Mouse (Mus musculus): ENCODE measurements around the gene Taf1d. TPM values are rescaled to one million over a fixed set of nuclear protein-coding genes. Genes with fewer than 3 reads are reported as not detected.

Gene Taf1d
- total RNA-seq (2023), result 281 to 309 TPM (median 297 TPM) in 4 replicates

DNA sequence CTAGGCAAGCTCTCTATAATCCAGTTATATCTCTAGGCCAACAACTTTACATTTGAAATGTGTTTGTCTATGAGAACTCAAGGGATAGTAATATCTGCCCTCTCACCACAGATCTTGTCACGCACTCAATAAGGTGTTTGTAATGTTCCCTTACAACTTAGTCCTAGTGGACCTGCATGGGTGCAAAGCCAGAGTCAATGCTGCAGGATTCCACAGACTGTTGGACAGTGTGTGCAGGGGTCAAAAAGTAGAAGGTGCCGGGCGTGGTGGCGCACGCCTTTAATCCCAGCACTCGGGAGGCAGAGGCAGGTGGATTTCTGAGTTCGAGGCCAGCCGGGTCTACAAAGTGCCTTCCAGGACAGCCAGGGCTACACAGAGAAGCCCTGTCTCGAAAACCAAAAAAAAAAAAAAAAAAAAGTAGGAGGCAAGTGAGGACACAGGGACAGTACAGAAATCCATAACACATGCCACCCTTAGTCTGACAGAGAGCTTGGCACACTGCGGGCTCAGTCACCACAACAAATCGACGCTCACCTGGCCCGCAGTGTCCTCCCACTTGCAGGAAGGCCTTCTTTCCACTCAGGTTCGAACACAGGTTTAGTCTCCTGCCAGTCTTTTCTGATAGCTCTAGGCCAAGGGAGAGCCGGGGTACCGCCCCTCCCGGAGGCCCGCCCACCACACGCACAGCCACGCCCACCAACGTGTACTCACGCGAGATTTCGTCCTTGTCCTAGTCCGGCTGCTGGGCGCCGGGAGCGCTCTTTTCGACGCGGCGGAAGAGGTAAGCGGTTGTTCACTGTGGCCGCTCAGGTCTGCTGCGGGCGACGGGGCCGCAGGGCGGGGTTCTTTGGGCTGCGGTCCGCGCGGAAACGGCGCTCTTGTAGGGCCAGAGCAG lies at the start of gene Taf1d:
Taf1d (plus strand) TSS at position 712 of the 895 bp plus-strand sequence.

GRCm38 (mm10) chr9:15279649-15280490 lies 26.1 kb upstream of the Taf1d start, which contains the start of gene Med17:
TSS of gene Med17 (minus strand) at chr9:15279931.

DNA sequence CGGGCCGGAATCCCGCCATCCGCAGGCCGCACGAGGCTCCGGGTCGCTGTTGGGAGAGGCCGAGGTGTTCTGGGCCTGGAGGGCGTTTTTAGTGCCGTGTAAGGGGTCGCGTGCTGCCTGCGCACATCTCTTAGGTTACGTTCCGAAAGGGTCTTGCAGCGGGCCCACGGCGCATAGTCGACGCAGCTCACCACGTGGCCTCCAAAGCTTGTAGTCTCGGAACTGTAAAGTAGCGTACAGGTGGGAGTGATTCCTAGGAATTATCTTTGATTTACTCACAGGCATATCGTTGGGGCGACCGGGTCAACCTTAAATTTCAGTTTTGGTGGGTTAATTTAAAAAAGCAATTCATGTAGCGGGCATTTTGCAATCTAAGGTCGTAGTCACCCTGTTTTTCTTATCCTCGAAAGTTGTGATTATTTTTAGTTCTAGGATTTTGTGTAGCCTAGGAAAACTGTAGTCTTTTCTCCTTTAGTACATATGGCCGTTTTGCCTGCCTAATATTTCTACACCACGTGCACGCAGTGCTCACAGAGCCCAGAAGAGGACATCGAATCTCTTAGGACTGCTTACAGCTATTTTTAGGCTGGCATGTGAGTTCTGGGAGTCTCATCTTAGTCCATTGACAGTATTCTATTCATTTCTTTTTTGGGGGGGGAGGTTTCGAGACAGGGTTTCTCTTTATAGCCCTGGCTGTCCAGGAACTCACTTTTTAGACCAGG lies 545 bp downstream of the Taf1d start, which contains the start of gene 4931406C07Rik:
4931406C07Rik (minus strand) TSS at position 51 of the 722 bp plus-strand sequence.

GRCm38 (mm10) chr9:15357484-15358275 lies 51.7 kb downstream of the Taf1d start, which contains the start of gene Cep295:
TSS of gene Cep295 (minus strand) at chr9:15357788.

Other genes with a start within 250 kb of the Taf1d start
- not detected in 4 replicates for gene Hephl1, start 194.1 kb upstream of the Taf1d start, total RNA-seq (2023)
- not detected in 4 replicates for gene Vstm5, start 67.2 kb upstream of the Taf1d start, total RNA-seq (2023)
- 45.2 to 55.6 TPM (median 51.3 TPM) in 4 replicates for gene Med17, start 26.3 kb upstream of the Taf1d start, total RNA-seq (2023)
- 5.4 to 8.6 TPM (median 5.9 TPM) in 4 replicates for gene 4931406C07Rik, start 234 bp downstream of the Taf1d start, total RNA-seq (2023)
- gene Cep295, start 51.6 kb downstream of the Taf1d start, total RNA-seq (2023), result 50.6 to 53.3 TPM (median 52.0 TPM) in 4 replicates
- gene Smco4, start 187.2 kb downstream of the Taf1d start, total RNA-seq (2023), result 9.2 to 14.9 TPM (median 12.6 TPM) in 4 replicates

All from B cell, adult 62 days (primary cell).